Mouse (Mus musculus): ENCODE data around the gene Peli1. TPM values are rescaled to one million over a fixed set of nuclear protein-coding genes. Genes with fewer than 3 reads are reported as not detected.

Gene Peli1
- polyA plus RNA-seq (2015; fragmentation: Nextera tagmentation; extraction: Ambion mirVana): 22.9 and 24.6 TPM in 2 replicates

GRCm38 (mm10) chr11:21091067-21091427 is at the start of gene Peli1:
TSS of gene Peli1 (plus strand) at chr11:21091291.
- ATAC-seq (replicated peaks; ENCODE audit: extremely low read depth, insufficient read depth, low FRiP score): peak; percentile 100
- Histone ChIP-seq H3K27ac (ENCODE audit: low read length) (peak within 1 kb of the TSS; percentile 98), H3K36me3 (ENCODE audit: control insufficient read depth, insufficient read depth) (no peaks in the 10 kb centered on the region), H3K9me3 (replicated peaks; ENCODE audit: control insufficient read depth, low read length) (no peaks in the 10 kb centered on the region), H3K4me3 (ENCODE audit: low read length) (peak within 1 kb of the TSS; percentile 79), H3K27me3 (ENCODE audit: control insufficient read depth, insufficient read depth, low read length) (no peaks in the 10 kb centered on the region), H3K4me2 (ENCODE audit: low read depth, low read length) (peak within 1 kb of the TSS; percentile 78), H3K9ac (ENCODE audit: low read length) (peak within 1 kb of the TSS; percentile 94), H3K4me1 (ENCODE audit: control insufficient read depth, insufficient read depth, low read length) (peaks cover 13% of the 10 kb centered on the region)
- 0% methylated on average over 22 of the region's 24 CpGs for WGBS

- H3K4me1 ChIP-seq (ENCODE audit: control insufficient read depth, insufficient read depth, low read length): peaks cover 5% of the 10 kb centered on the region; the same call in 1 of the 2 replicates
- WGBS: 71% methylated on average over 5 of the region's 5 CpGs
- no peaks in the 10 kb centered on the region for H3K36me3 ChIP-seq (ENCODE audit: control insufficient read depth, insufficient read depth)
- no peak overlapping the region for H3K27ac ChIP-seq (ENCODE audit: low read length)
- no peak for ATAC-seq (replicated peaks; ENCODE audit: extremely low read depth, insufficient read depth, low FRiP score)
- no peaks in the 10 kb centered on the region for H3K9me3 ChIP-seq (replicated peaks; ENCODE audit: control insufficient read depth, low read length)
- no peak overlapping the region for H3K4me3 ChIP-seq (ENCODE audit: low read length)
- H3K27me3 ChIP-seq (ENCODE audit: control insufficient read depth, insufficient read depth, low read length): no peaks in the 10 kb centered on the region
- H3K9ac ChIP-seq (ENCODE audit: low read length): no peak overlapping the region
- H3K4me2 ChIP-seq (ENCODE audit: low read depth, low read length): no peak overlapping the region
Measured at GRCm38 (mm10) chr11:21042590-21042989, 48.5 kb upstream of the Peli1 start.

GRCm38 (mm10) chr11:21046188-21046587 is 44.9 kb upstream of the Peli1 start:
- no peaks in the 10 kb centered on the region for H3K27me3 ChIP-seq (ENCODE audit: control insufficient read depth, insufficient read depth, low read length)
- H3K4me2 ChIP-seq (ENCODE audit: low read depth, low read length): no peak overlapping the region
- WGBS: 80% methylated on average over 2 of the region's 2 CpGs
- no peak overlapping the region for H3K4me3 ChIP-seq (ENCODE audit: low read length)
- no peaks in the 10 kb centered on the region for H3K9me3 ChIP-seq (replicated peaks; ENCODE audit: control insufficient read depth, low read length)
- H3K4me1 ChIP-seq (ENCODE audit: control insufficient read depth, insufficient read depth, low read length): no peaks in the 10 kb centered on the region
- H3K27ac ChIP-seq (ENCODE audit: low read length): no peak overlapping the region
- no peak for ATAC-seq (replicated peaks; ENCODE audit: extremely low read depth, insufficient read depth, low FRiP score)
- no peaks in the 10 kb centered on the region for H3K36me3 ChIP-seq (ENCODE audit: control insufficient read depth, insufficient read depth)
- H3K9ac ChIP-seq (ENCODE audit: low read length): no peak overlapping the region

- Histone ChIP-seq H3K9ac (ENCODE audit: low read length) (no peak overlapping the region), H3K4me3 (ENCODE audit: low read length) (no peak overlapping the region), H3K36me3 (ENCODE audit: control insufficient read depth, insufficient read depth) (no peaks in the 10 kb centered on the region), H3K27ac (ENCODE audit: low read length) (no peak overlapping the region), H3K9me3 (replicated peaks; ENCODE audit: control insufficient read depth, low read length) (no peaks in the 10 kb centered on the region), H3K4me2 (ENCODE audit: low read depth, low read length) (no peak overlapping the region), H3K4me1 (ENCODE audit: control insufficient read depth, insufficient read depth, low read length) (no peaks in the 10 kb centered on the region), H3K27me3 (ENCODE audit: control insufficient read depth, insufficient read depth, low read length) (no peaks in the 10 kb centered on the region)
- no peak for ATAC-seq (replicated peaks; ENCODE audit: extremely low read depth, insufficient read depth, low FRiP score)
- 52% methylated on average over 2 of the region's 2 CpGs for WGBS
Measured at GRCm38 (mm10) chr11:21047921-21048320, 43.2 kb upstream of the Peli1 start.

- Histone ChIP-seq H3K27ac (ENCODE audit: low read length) (no peak overlapping the region), H3K4me3 (ENCODE audit: low read length) (no peak overlapping the region), H3K9me3 (replicated peaks; ENCODE audit: control insufficient read depth, low read length) (no peaks in the 10 kb centered on the region), H3K36me3 (ENCODE audit: control insufficient read depth, insufficient read depth) (no peaks in the 10 kb centered on the region), H3K27me3 (ENCODE audit: control insufficient read depth, insufficient read depth, low read length) (no peaks in the 10 kb centered on the region), H3K4me1 (ENCODE audit: control insufficient read depth, insufficient read depth, low read length) (no peaks in the 10 kb centered on the region), H3K9ac (ENCODE audit: low read length) (no peak overlapping the region), H3K4me2 (ENCODE audit: low read depth, low read length) (no peak overlapping the region)
- no peak for ATAC-seq (replicated peaks; ENCODE audit: extremely low read depth, insufficient read depth, low FRiP score)
- WGBS: 81% methylated on average over 9 of the region's 9 CpGs
Measured at GRCm38 (mm10) chr11:21051716-21052115, 39.4 kb upstream of the Peli1 start.

GRCm38 (mm10) chr11:21054587-21054986 is 36.5 kb upstream of the Peli1 start:
- H3K4me3 ChIP-seq (ENCODE audit: low read length): no peak overlapping the region
- no peak overlapping the region for H3K9ac ChIP-seq (ENCODE audit: low read length)
- ATAC-seq (replicated peaks; ENCODE audit: extremely low read depth, insufficient read depth, low FRiP score): no peak
- H3K4me1 ChIP-seq (ENCODE audit: control insufficient read depth, insufficient read depth, low read length): no peaks in the 10 kb centered on the region
- H3K27me3 ChIP-seq (ENCODE audit: control insufficient read depth, insufficient read depth, low read length): no peaks in the 10 kb centered on the region
- no peak overlapping the region for H3K4me2 ChIP-seq (ENCODE audit: low read depth, low read length)
- no peak overlapping the region for H3K27ac ChIP-seq (ENCODE audit: low read length)
- no peaks in the 10 kb centered on the region for H3K36me3 ChIP-seq (ENCODE audit: control insufficient read depth, insufficient read depth)
- no peaks in the 10 kb centered on the region for H3K9me3 ChIP-seq (replicated peaks; ENCODE audit: control insufficient read depth, low read length)

GRCm38 (mm10) chr11:21056109-21056850 is 34.8 kb upstream of the Peli1 start:
- Histone ChIP-seq H3K9ac (ENCODE audit: low read length) (no peak overlapping the region), H3K9me3 (replicated peaks; ENCODE audit: control insufficient read depth, low read length) (no peaks in the 10 kb centered on the region), H3K36me3 (ENCODE audit: control insufficient read depth, insufficient read depth) (no peaks in the 10 kb centered on the region), H3K4me2 (ENCODE audit: low read depth, low read length) (no peak overlapping the region), H3K27ac (ENCODE audit: low read length) (no peak overlapping the region), H3K4me1 (ENCODE audit: control insufficient read depth, insufficient read depth, low read length) (peaks cover 3% of the 10 kb centered on the region; the same call in 1 of the 2 replicates), H3K27me3 (ENCODE audit: control insufficient read depth, insufficient read depth, low read length) (no peaks in the 10 kb centered on the region), H3K4me3 (ENCODE audit: low read length) (no peak overlapping the region)
- WGBS: 85% methylated on average over 13 of the region's 13 CpGs
- no peak for ATAC-seq (replicated peaks; ENCODE audit: extremely low read depth, insufficient read depth, low FRiP score)

- H3K4me2 ChIP-seq (ENCODE audit: low read depth, low read length): no peak overlapping the region
- no peaks in the 10 kb centered on the region for H3K9me3 ChIP-seq (replicated peaks; ENCODE audit: control insufficient read depth, low read length)
- no peak overlapping the region for H3K27ac ChIP-seq (ENCODE audit: low read length)
- H3K4me1 ChIP-seq (ENCODE audit: control insufficient read depth, insufficient read depth, low read length): peaks cover 7% of the 10 kb centered on the region; the same call in 1 of the 2 replicates
- H3K4me3 ChIP-seq (ENCODE audit: low read length): no peak overlapping the region
- no peaks in the 10 kb centered on the region for H3K27me3 ChIP-seq (ENCODE audit: control insufficient read depth, insufficient read depth, low read length)
- H3K36me3 ChIP-seq (ENCODE audit: control insufficient read depth, insufficient read depth): no peaks in the 10 kb centered on the region
- 68% methylated on average over 17 of the region's 17 CpGs for WGBS
- no peak for ATAC-seq (replicated peaks; ENCODE audit: extremely low read depth, insufficient read depth, low FRiP score)
- no peak overlapping the region for H3K9ac ChIP-seq (ENCODE audit: low read length)
Measured at GRCm38 (mm10) chr11:21057511-21058414, 33.3 kb upstream of the Peli1 start.

GRCm38 (mm10) chr11:21058415-21058781 is 32.7 kb upstream of the Peli1 start:
- H3K27me3 ChIP-seq (ENCODE audit: control insufficient read depth, insufficient read depth, low read length): no peaks in the 10 kb centered on the region
- no peak overlapping the region for H3K27ac ChIP-seq (ENCODE audit: low read length)
- no peak for ATAC-seq (replicated peaks; ENCODE audit: extremely low read depth, insufficient read depth, low FRiP score)
- H3K4me3 ChIP-seq (ENCODE audit: low read length): no peak overlapping the region
- H3K4me1 ChIP-seq (ENCODE audit: control insufficient read depth, insufficient read depth, low read length): peaks cover 7% of the 10 kb centered on the region; the same call in 1 of the 2 replicates
- no peak overlapping the region for H3K9ac ChIP-seq (ENCODE audit: low read length)
- H3K4me2 ChIP-seq (ENCODE audit: low read depth, low read length): no peak overlapping the region
- H3K9me3 ChIP-seq (replicated peaks; ENCODE audit: control insufficient read depth, low read length): no peaks in the 10 kb centered on the region
- H3K36me3 ChIP-seq (ENCODE audit: control insufficient read depth, insufficient read depth): no peaks in the 10 kb centered on the region
- WGBS: 75% methylated on average over 5 of the region's 5 CpGs

All from heart, embryonic 16.5 days (tissue).